9 mouse cellular contexts compared by ENCODE assay signal in genomic region chr13:3730699-3731021, GRCm38 (mm10).
DNase-seq lines count a peak whose midpoint lies in the region; ATAC-seq and TF ChIP-seq lines count a peak whose summit lies in the region.
"Had no signal": no experiment of that assay in that cellular context is flagged by ENCODE, and none has a peak within 500 bp of the region (broad histone marks: within the 10 kb centered on the region; RNA-seq: fewer than 3 reads in every experiment).

No protein-coding gene starts in this region.

- TF ChIP-seq EP300 in heart, adult 2 months (IDR thresholded peaks at IDR 0.05; ENCODE audit: insufficient read depth, low read depth, low read length): no peak
- TF ChIP-seq EP300 in stomach, postnatal 0 days (optimal IDR thresholded peaks at IDR 0.05): no peak

- 15% methylated on average over 2 of the region's 2 CpGs for WGBS in heart, adult 2 months
- 26% methylated on average over 2 of the region's 2 CpGs for WGBS in lung, embryonic 15.5 days
- 19% methylated on average over 2 of the region's 2 CpGs for WGBS in limb, embryonic 11.5 days
- 19% methylated on average over 2 of the region's 2 CpGs for WGBS in stomach, postnatal 0 days
- WGBS in cerebellum, adult 2 months: 7% methylated on average over 2 of the region's 2 CpGs

- no peaks in the 10 kb centered on the region for H3K27me3 ChIP-seq in heart, adult 2 months (ENCODE audit: control insufficient read depth, insufficient read depth, low read length)
- no peaks in the 10 kb centered on the region for H3K27me3 ChIP-seq in lung, embryonic 15.5 days
- no peaks in the 10 kb centered on the region for H3K27me3 ChIP-seq in limb, embryonic 11.5 days (ENCODE audit: control insufficient read depth, insufficient read depth, low read length)
- H3K27me3 ChIP-seq in stomach, postnatal 0 days (ENCODE audit: control insufficient read depth, insufficient read depth, low read length): no peaks in the 10 kb centered on the region
- no peaks in the 10 kb centered on the region for H3K27me3 ChIP-seq in cerebellum, adult 2 months (ENCODE audit: control insufficient read depth, insufficient read depth, low read length)

- TF ChIP-seq POLR2A in heart, adult 2 months (IDR thresholded peaks at IDR 0.05; ENCODE audit: insufficient read depth, low read depth, low read length): no peak
- no peak for TF ChIP-seq POLR2A in cerebellum, adult 2 months (IDR thresholded peaks at IDR 0.05; ENCODE audit: borderline replicate concordance, insufficient read depth, low read length)

- no peaks in the 10 kb centered on the region for H3K9me3 ChIP-seq in lung, embryonic 15.5 days
- H3K9me3 ChIP-seq in limb, embryonic 11.5 days (ENCODE audit: control insufficient read depth, low read length): no peaks in the 10 kb centered on the region
- H3K9me3 ChIP-seq in stomach, postnatal 0 days (ENCODE audit: control insufficient read depth, low read length): no peaks in the 10 kb centered on the region

- peak overlapping the region; percentile 64 for H3K27ac ChIP-seq in heart, adult 2 months
- H3K27ac ChIP-seq in lung, embryonic 15.5 days: peak overlapping the region; percentile 26; the same call in 1 of the 2 replicates
- H3K27ac ChIP-seq in limb, embryonic 11.5 days (replicated peaks; ENCODE audit: low read depth, low read length): peak overlapping the region; percentile 68
- H3K27ac ChIP-seq in stomach, postnatal 0 days (replicated peaks): peak overlapping the region; percentile 58
- H3K27ac ChIP-seq in cerebellum, adult 2 months (ENCODE audit: insufficient read depth, low read length): no peak overlapping the region

- no peaks in the 10 kb centered on the region for H3K79me2 ChIP-seq in heart, adult 2 months (replicated peaks; ENCODE audit: control insufficient read depth, insufficient read depth, low read length)

- H3K36me3 ChIP-seq in heart, adult 2 months (ENCODE audit: control insufficient read depth, insufficient read depth, low read length): no peaks in the 10 kb centered on the region
- no peaks in the 10 kb centered on the region for H3K36me3 ChIP-seq in lung, embryonic 15.5 days
- no peaks in the 10 kb centered on the region for H3K36me3 ChIP-seq in limb, embryonic 11.5 days (ENCODE audit: control insufficient read depth, insufficient read depth, low read length)
- no peaks in the 10 kb centered on the region for H3K36me3 ChIP-seq in stomach, postnatal 0 days (ENCODE audit: control insufficient read depth, insufficient read depth, low read length)

- 0 out of 2 replicates have a peak, but pooled peaks have one; percentile 9 for TF ChIP-seq CTCF in heart, adult 2 months (IDR thresholded peaks at IDR 0.05)
- TF ChIP-seq CTCF in stomach, postnatal 0 days (IDR thresholded peaks at IDR 0.05; ENCODE audit: low read depth): no peak
- TF ChIP-seq CTCF in cerebellum, adult 2 months (IDR thresholded peaks at IDR 0.05; ENCODE audit: borderline replicate concordance, insufficient read depth, low read depth, low read length): no peak

- H3K4me1 ChIP-seq in heart, adult 2 months (ENCODE audit: control insufficient read depth, insufficient read depth, low read length): peaks cover 7% of the 10 kb centered on the region
- peaks cover 10% of the 10 kb centered on the region; the same call in 1 of the 2 replicates for H3K4me1 ChIP-seq in lung, embryonic 15.5 days
- H3K4me1 ChIP-seq in limb, embryonic 11.5 days (ENCODE audit: control insufficient read depth, insufficient read depth, low read length): peaks cover 5% of the 10 kb centered on the region
- H3K4me1 ChIP-seq in stomach, postnatal 0 days (replicated peaks; ENCODE audit: control insufficient read depth, insufficient read depth): no peaks in the 10 kb centered on the region; the same call in 1 of the 2 replicates
- H3K4me1 ChIP-seq in cerebellum, adult 2 months (ENCODE audit: control insufficient read depth, insufficient read depth, low read length): no peaks in the 10 kb centered on the region

- ATAC-seq in lung, embryonic 15.5 days (ENCODE audit: borderline replicate concordance, extremely low read depth, low FRiP score, low TSS enrichment): peak; percentile 31; the same call in 1 of the 2 replicates
- ATAC-seq in limb, embryonic 11.5 days (ENCODE audit: insufficient number of reproducible peaks, low FRiP score, low TSS enrichment, low read depth): no peak; the same call in 1 of the 2 replicates
- ATAC-seq in stomach, postnatal 0 days (ENCODE audit: low FRiP score, low TSS enrichment): no peak; the same call in 1 of the 2 replicates

- no peak for DNase-seq in heart, adult 2 months
- DNase-seq in heart, adult 9 months (ENCODE audit: low spot score in 2 of 2): no peak
- DNase-seq in lung, postnatal 4 days: no peak
- DNase-seq in limb, embryonic 11.5 days (ENCODE audit: low spot score): peak; percentile 25
- DNase-seq in stomach, postnatal 0 days (ENCODE audit: low spot score): no peak
- DNase-seq in cerebellum, adult 11 months: no peak
- no peak for DNase-seq in cerebellum, adult 2 months
- DNase-seq: gastrocnemius, postnatal 36 days had no signal

- H3K4me3 ChIP-seq in heart, adult 2 months: no peak overlapping the region
- H3K4me3 ChIP-seq in lung, embryonic 15.5 days: no peak overlapping the region
- no peak overlapping the region for H3K4me3 ChIP-seq in limb, embryonic 11.5 days (ENCODE audit: low read depth, low read length)
- no peak overlapping the region for H3K4me3 ChIP-seq in stomach, postnatal 0 days (ENCODE audit: low read depth, low read length)
- no peak overlapping the region for H3K4me3 ChIP-seq in cerebellum, adult 2 months (replicated peaks; ENCODE audit: insufficient read depth, low read depth, low read length)

- intact Hi-C loops in heart, adult 2 months (cut with DNase I): no loop called here

- H3K9ac ChIP-seq in heart, adult 2 months (ENCODE audit: low read depth, low read length): no peak overlapping the region
- no peak overlapping the region for H3K9ac ChIP-seq in lung, embryonic 15.5 days
- H3K9ac ChIP-seq in limb, embryonic 11.5 days (ENCODE audit: low read length): no peak overlapping the region
- H3K9ac ChIP-seq in stomach, postnatal 0 days (ENCODE audit: low read length): no peak overlapping the region

- no peak overlapping the region for H3K4me2 ChIP-seq in lung, embryonic 15.5 days
- no peak overlapping the region for H3K4me2 ChIP-seq in limb, embryonic 11.5 days (ENCODE audit: low read depth, severe bottlenecking)
- no peak overlapping the region for H3K4me2 ChIP-seq in stomach, postnatal 0 days (replicated peaks; ENCODE audit: low read depth)
